Mouse (Mus musculus) lung, postnatal 10 days (tissue): ENCODE results near the gene Csnk1g2.

ENCODE experiments used
- DNase-seq: peaks from one replicate; pipeline ENCODE4 v3.0.0; 2021

Csnk1g2 gene

GRCm38 (mm10) chr10:80665981-80666733, 43.5 kb downstream of the Csnk1g2 start:
- no peak for DNase-seq

DNA sequence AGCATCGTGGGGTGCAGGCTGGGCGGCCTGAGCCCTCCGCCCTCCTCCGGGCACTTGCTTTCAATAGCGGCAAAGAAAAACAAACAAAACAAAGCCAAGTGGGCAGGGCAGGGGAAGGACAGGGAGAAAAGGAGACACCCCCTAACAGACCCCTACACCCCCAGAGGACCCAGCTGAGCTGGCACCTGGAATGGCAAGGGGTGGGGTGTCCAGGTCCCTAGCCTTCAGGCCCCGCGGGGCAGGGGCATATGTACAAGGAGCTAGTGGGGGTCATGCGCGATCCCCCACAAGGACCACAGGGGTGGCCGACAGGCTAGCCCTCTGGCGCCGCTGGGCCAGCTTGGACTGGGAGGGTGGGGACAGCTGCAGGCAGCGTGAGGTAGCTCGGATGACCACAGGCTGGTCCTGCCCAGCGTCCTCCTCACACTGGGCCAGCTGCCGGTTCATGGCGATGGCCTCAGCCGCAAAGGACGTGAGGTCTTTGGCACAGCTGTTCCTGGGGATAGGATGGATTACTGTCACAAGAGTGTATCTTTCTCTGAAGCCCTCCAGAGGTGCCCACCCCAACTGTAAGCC, 44.3 kb downstream of the Csnk1g2 start:
- DNase-seq: no peak

DNA sequence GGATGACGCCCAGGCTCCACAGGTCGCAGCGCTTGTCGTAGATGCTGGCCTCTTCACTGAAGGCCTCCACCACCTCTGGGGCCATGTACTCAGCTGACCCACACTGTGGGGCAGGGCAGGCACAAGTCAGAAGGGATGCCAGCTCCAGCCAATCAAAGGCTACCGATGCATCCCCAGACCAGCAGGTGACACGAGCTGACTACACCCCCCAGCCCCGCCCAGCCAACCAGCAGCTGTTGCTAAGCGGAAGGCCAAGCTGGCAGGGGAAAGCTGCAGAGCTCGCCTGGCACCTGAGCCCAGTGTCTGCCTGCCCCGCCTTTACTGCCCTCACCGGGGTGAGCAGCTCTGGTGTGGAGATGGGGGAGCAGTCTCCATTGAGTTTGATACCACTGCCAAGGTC, 46.0 kb downstream of the Csnk1g2 start:
- peak; percentile 57 for DNase-seq

- no peak for DNase-seq
Observed at GRCm38 (mm10) chr10:80669018-80669417, 46.4 kb downstream of the Csnk1g2 start.

DNA sequence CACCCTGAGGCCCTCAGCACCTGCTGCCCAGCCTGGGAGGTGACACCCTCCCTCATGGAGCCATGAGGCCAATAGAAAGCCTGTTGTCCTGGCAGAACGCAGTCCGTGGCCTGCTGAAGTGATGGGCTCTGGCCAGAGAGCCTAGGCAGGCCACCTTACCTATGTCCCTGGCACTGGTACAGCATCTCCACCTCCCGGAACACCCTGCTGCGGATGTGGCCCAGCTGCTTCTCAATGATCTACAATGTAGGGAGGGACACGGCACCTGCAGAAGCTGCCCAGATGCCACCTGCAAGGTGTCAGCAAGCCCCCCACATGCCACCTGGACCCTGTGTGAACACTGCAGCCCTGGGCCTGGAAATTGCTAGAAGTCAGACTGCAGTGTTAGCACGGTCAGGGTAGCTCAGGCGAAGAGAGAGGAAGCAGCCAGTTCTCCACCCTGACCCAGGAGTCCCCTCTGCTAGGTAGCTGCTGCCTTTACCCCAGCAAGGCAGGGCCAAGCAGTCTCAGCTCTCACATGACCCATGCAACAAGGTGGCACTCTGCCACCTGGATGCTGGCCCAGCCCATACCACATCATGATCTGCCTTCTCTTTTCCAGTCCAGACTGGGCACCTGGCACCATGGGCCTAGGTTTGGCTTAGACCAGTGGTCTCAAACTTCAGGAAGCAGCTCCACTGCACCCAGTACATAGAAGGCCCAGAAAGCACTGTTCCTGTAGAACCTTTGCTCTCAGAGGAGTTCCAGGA, 47.3 kb downstream of the Csnk1g2 start:
- DNase-seq: peak; percentile 73

DNA sequence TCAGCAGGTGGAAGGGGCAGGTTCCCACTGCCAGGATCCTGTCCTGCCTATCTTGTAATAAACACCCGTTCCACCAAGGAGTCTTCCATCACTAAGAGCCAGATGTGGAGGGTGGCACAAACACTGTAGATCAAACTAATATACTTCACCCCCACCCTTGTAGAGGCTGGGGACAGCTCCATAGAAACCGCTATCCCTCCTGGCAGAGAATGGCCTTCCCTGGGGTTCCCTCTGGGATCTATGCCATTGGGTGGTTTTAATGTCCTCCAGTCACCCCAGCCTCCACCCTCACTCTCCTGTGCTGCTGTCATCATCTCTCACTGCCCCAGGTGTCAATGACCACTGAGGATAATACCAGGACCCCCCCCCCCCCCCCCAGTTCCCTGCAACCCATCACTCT, 47.9 kb downstream of the Csnk1g2 start:
- no peak for DNase-seq

GRCm38 (mm10) chr10:80671251-80671650, 48.6 kb downstream of the Csnk1g2 start:
- DNase-seq: no peak

GRCm38 (mm10) chr10:80671936-80672690, 49.5 kb downstream of the Csnk1g2 start:
- no peak for DNase-seq

DNA sequence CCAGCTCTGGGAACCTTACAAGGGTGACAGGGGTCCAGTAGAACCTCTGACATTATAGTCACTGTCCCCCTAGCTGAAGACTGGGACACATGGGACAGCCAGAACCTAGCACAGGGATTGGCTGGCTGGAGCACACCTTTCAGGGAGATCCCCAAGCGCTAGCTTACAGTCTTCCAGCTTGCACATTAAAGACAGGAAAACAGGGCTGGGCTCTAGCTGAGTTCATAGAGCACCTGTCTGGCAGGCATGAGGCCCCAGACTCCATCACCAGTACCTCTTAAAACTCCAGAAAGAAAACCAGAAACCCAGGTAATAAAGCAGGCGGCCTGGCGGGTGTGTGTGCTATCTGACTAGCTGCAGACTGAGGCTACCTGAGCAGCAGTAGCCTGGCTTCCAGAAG, 51.1 kb downstream of the Csnk1g2 start:
- DNase-seq: no peak

GRCm38 (mm10) chr10:80674161-80674711, 51.6 kb downstream of the Csnk1g2 start:
- peak; percentile 59 for DNase-seq

- DNase-seq: no peak
Observed at GRCm38 (mm10) chr10:80674851-80675404, 52.3 kb downstream of the Csnk1g2 start.

DNA sequence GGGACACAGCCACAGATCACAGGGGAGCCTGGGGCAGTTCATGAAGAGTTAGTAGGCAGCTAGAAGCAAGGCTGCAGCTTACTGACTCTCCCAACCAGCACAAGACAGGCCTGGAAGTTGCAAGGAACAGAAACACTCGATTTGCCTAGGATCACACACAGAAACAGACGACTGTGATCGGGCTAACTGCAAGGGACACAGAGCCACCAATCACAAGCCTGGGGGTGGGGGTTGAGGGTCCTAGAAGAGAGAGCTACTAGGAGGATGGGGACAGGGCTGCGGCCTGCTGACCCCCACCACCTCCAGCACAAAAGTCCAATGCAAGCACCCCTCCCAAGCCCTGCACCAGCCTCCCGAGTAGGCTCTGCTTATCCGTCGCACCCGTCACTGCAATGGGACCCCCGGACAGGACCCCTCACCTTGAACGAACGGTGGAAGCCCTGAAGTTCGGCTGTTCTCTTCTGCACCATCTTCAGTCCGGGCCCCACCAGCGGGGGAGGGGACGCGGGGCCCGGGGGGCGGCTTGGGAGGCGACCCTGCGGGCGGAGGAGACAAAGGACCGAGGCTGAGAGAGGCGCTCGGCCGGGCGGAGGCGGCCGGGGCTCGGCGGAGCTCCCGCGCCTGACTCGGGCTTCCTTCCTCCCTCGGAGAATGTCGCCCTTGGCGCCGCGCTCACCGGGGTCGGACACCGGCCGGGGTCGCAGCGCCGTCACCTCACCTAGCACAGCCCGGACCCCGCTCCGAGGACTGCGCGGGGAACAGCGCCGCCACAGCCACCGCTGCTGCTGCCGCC, 53.0 kb downstream of the Csnk1g2 start:
- peak; percentile 42 for DNase-seq

DNA sequence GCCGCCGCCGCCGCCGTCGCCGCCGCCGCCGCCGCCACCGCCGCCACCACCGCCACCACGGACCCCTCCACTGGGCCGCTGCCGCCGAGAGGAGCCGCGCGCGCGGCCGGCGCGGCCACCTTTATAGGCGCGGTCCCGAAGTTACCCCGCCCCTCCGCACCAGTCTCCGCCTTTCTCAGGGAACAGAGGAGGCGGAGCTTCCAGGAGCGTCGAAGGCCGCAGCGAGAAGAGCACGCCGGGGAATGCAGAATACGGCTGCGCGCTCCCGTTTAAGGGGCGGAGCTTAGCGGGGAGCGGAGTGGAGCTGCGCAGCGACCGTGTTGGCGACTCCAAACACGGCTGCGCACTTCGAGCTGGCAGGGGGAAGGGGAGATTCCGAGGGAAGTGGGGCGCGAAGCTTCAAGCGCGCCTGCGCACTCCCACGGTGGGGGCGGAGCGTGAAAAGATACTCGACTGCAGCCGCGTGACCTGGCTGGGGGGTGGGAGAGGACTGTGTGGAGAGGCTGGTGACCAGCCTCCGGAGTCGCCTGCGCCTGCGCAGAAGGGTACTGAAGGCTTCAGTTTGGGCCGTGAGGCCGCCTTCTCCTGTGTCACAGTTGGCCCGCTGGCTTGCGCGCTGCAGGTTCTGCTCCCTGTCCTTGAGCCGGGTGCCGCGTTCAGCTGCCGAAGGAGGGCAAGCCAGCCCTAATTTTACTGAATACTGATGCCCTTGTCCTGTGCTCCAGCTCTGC, 53.7 kb downstream of the Csnk1g2 start:
- DNase-seq: peak; percentile 100

- DNase-seq: no peak
Observed at GRCm38 (mm10) chr10:80677128-80677875, 54.7 kb downstream of the Csnk1g2 start.

- DNase-seq: peak; percentile 99
Observed at GRCm38 (mm10) chr10:80677942-80678436, 55.4 kb downstream of the Csnk1g2 start, which contains the start of gene Mknk2. TSS of gene Mknk2 (minus strand) at chr10:80678112.

DNA sequence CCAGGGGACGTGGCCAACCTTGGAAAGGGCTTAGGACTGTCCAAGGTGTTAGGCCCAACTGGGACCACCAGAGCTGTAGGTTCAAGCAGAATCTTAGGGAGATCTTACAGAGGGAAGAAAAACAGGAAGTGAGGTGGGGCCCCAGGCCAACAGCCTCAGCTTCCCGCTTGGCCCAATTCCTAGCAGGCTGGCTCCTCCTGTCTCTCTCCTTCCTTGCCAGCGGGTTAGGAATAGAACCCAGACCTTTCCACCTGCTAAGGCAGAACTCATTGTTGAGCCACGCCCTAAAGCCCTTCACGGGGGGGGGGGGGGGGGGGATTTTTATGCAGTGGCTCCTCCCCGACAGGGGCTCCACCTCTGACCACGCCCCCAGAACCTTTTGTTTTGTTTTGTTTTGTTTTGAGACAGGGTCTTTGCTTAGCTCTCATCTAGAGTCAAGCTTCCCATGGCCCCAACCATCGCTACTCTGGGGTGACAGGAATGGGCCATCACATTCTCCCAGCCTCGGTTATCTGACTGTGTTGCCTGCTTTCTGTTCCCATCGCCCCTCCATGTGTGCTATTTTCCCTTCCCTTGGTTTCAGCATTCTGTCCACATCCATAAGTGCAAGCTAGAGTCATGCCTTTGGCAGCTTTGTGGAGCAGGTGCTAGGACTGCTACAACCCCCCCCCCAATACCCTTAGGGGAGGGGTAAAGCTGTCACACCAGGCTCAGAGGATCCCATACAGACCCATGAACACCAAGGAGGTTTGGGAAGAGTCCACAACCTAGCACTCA, 56.2 kb downstream of the Csnk1g2 start:
- peak; percentile 81 for DNase-seq

DNA sequence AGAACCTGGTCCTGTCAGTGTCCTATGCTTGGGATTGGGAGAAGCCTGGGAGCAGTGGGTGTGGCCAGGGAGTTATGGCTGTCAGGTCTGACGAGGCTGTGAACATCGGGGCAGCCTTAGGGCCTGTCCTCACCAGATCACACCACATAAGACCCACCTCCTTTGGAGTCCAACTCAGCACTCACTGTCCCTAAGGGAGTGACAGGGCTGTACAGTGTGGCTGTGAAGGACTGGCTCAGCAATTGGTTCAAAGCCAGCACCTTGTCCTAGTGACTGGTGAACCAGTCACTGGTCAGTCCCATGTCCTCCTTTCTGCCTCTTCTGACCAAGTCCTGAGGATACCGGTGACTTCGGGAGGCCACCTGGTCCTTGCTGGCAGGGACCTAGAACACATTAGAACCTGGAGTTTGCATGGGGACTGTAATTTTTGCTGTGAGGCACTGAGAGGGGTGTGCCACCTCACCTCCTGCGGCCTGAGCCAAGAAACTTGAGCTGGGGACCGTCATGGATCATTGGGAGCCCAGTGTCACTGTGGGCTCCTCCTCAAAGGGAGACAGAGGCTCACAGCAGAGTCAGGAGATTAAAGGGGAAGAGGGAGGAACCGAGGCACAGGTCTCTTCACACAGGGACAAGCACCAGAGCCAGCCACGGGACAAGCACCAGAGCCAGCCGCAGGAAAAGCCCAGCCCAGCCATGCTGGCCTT, 57.1 kb downstream of the Csnk1g2 start:
- no peak for DNase-seq

GRCm38 (mm10) chr10:80680260-80680696, 57.6 kb downstream of the Csnk1g2 start:
- no peak for DNase-seq
